Mouse (Mus musculus): Measurements from ENCODE around the gene Ptgfrn. TPM values are rescaled to one million over a fixed set of nuclear protein-coding genes. Genes with fewer than 3 reads are reported as not detected.

Ptgfrn gene
- total RNA-seq, 1 experiment: 52.3 TPM

GRCm38 (mm10) chr3:101131772-101132171, 21.7 kb upstream of the Ptgfrn start:
- H3K9me3 ChIP-seq (ENCODE audit: control insufficient read depth, insufficient read depth, low read depth, low read length): no peaks in the 10 kb centered on the region
- TF ChIP-seq MAFK (IDR thresholded peaks at IDR 0.05; ENCODE audit: insufficient read depth, low read depth, low read length): no peak
- no peak for TF ChIP-seq HCFC1 (IDR thresholded peaks at IDR 0.05; ENCODE audit: borderline replicate concordance, insufficient read depth, low read length)
- TF ChIP-seq ZC3H11A (IDR thresholded peaks at IDR 0.05; ENCODE audit: borderline replicate concordance, low read depth, low read length): no peak
- TF ChIP-seq ZNF384 (IDR thresholded peaks at IDR 0.05; ENCODE audit: low read depth, low read length): no peak
- TF ChIP-seq CHD2 (IDR thresholded peaks at IDR 0.05; ENCODE audit: low read depth, low read length): no peak
- in situ Hi-C loops (cut with MboI; ENCODE audit: low sequenced_read_pairs in 2 of 2, unreplicated experiment in 2 of 2): no loop called here
- no peak overlapping the region for H3K4me3 ChIP-seq (ENCODE audit: insufficient read depth in 1 of 2, low read depth in 1 of 2, low read length in 2 of 2, poor library complexity in 1 of 2, severe bottlenecking in 1 of 2)
- no peak overlapping the region for H3K27ac ChIP-seq (ENCODE audit: insufficient read depth, low read depth, low read length, poor library complexity, severe bottlenecking)
- DNase-seq (ENCODE audit: low read depth, low spot score): no peak
- H3K9ac ChIP-seq (ENCODE audit: insufficient read depth, low read depth, low read length, poor library complexity, severe bottlenecking): no peak overlapping the region
- H3K36me3 ChIP-seq (ENCODE audit: control insufficient read depth, insufficient read depth, low read length, poor library complexity, severe bottlenecking): no peaks in the 10 kb centered on the region
- H3K4me1 ChIP-seq (ENCODE audit: control insufficient read depth in 2 of 2, insufficient read depth in 2 of 2, low read length in 2 of 2, poor library complexity in 1 of 2): peaks cover 9 to 36% of the 10 kb centered on the region in 2 experiments

GRCm38 (mm10) chr3:101130526-101130925, 20.4 kb upstream of the Ptgfrn start:
- TF ChIP-seq ZC3H11A (IDR thresholded peaks at IDR 0.05; ENCODE audit: borderline replicate concordance, low read depth, low read length) (no peak), MAFK (IDR thresholded peaks at IDR 0.05; ENCODE audit: insufficient read depth, low read depth, low read length) (no peak), ZNF384 (IDR thresholded peaks at IDR 0.05; ENCODE audit: low read depth, low read length) (no peak), HCFC1 (IDR thresholded peaks at IDR 0.05; ENCODE audit: borderline replicate concordance, insufficient read depth, low read length) (no peak), CHD2 (IDR thresholded peaks at IDR 0.05; ENCODE audit: low read depth, low read length) (no peak)
- Histone ChIP-seq H3K4me1 (ENCODE audit: control insufficient read depth in 2 of 2, insufficient read depth in 2 of 2, low read length in 2 of 2, poor library complexity in 1 of 2) (peaks cover 7 to 31% of the 10 kb centered on the region in 2 experiments; a peak in 3 of 4 replicates), H3K9me3 (ENCODE audit: control insufficient read depth, insufficient read depth, low read depth, low read length) (no peaks in the 10 kb centered on the region), H3K27ac (ENCODE audit: insufficient read depth, low read depth, low read length, poor library complexity, severe bottlenecking) (peak overlapping the region; percentile 54; the same call in 1 of the 2 replicates), H3K9ac (ENCODE audit: insufficient read depth, low read depth, low read length, poor library complexity, severe bottlenecking) (peak overlapping the region; percentile 60), H3K4me3 (ENCODE audit: insufficient read depth in 1 of 2, low read depth in 1 of 2, low read length in 2 of 2, poor library complexity in 1 of 2, severe bottlenecking in 1 of 2) (peak overlapping the region; percentile 57 to 65), H3K36me3 (ENCODE audit: control insufficient read depth, insufficient read depth, low read length, poor library complexity, severe bottlenecking) (no peaks in the 10 kb centered on the region)
- no peak for DNase-seq (ENCODE audit: low read depth, low spot score)
- in situ Hi-C loops (cut with MboI; ENCODE audit: low sequenced_read_pairs in 2 of 2, unreplicated experiment in 2 of 2): no loop called here

- no peak overlapping the region for H3K9ac ChIP-seq (ENCODE audit: insufficient read depth, low read depth, low read length, poor library complexity, severe bottlenecking)
- H3K4me1 ChIP-seq (ENCODE audit: control insufficient read depth in 2 of 2, insufficient read depth in 2 of 2, low read length in 2 of 2, poor library complexity in 1 of 2): peaks cover 7 to 29% of the 10 kb centered on the region in 2 experiments; a peak in 3 of 4 replicates
- no peak overlapping the region; the same call in 1 of the 2 replicates for H3K27ac ChIP-seq (ENCODE audit: insufficient read depth, low read depth, low read length, poor library complexity, severe bottlenecking)
- no peak for TF ChIP-seq ZC3H11A (IDR thresholded peaks at IDR 0.05; ENCODE audit: borderline replicate concordance, low read depth, low read length)
- no peaks in the 10 kb centered on the region for H3K36me3 ChIP-seq (ENCODE audit: control insufficient read depth, insufficient read depth, low read length, poor library complexity, severe bottlenecking)
- no peak overlapping the region for H3K4me3 ChIP-seq (ENCODE audit: insufficient read depth in 1 of 2, low read depth in 1 of 2, low read length in 2 of 2, poor library complexity in 1 of 2, severe bottlenecking in 1 of 2)
- no peak for DNase-seq (ENCODE audit: low read depth, low spot score)
- in situ Hi-C loops (cut with MboI; ENCODE audit: low sequenced_read_pairs in 2 of 2, unreplicated experiment in 2 of 2): no loop called here
- no peaks in the 10 kb centered on the region for H3K9me3 ChIP-seq (ENCODE audit: control insufficient read depth, insufficient read depth, low read depth, low read length)
Measured at GRCm38 (mm10) chr3:101129620-101130019, 19.5 kb upstream of the Ptgfrn start.

GRCm38 (mm10) chr3:101129090-101129489, 19.0 kb upstream of the Ptgfrn start:
- Histone ChIP-seq H3K27ac (ENCODE audit: insufficient read depth, low read depth, low read length, poor library complexity, severe bottlenecking) (no peak overlapping the region), H3K9ac (ENCODE audit: insufficient read depth, low read depth, low read length, poor library complexity, severe bottlenecking) (no peak overlapping the region), H3K36me3 (ENCODE audit: control insufficient read depth, insufficient read depth, low read length, poor library complexity, severe bottlenecking) (no peaks in the 10 kb centered on the region), H3K4me1 (ENCODE audit: control insufficient read depth in 2 of 2, insufficient read depth in 2 of 2, low read length in 2 of 2, poor library complexity in 1 of 2) (peaks cover 7 to 26% of the 10 kb centered on the region in 2 experiments; a peak in 3 of 4 replicates), H3K9me3 (ENCODE audit: control insufficient read depth, insufficient read depth, low read depth, low read length) (no peaks in the 10 kb centered on the region), H3K4me3 (ENCODE audit: insufficient read depth in 1 of 2, low read depth in 1 of 2, low read length in 2 of 2, poor library complexity in 1 of 2, severe bottlenecking in 1 of 2) (no peak overlapping the region)
- in situ Hi-C loops (cut with MboI; ENCODE audit: low sequenced_read_pairs in 2 of 2, unreplicated experiment in 2 of 2): no loop called here
- TF ChIP-seq MAFK (IDR thresholded peaks at IDR 0.05; ENCODE audit: insufficient read depth, low read depth, low read length): no peak
- TF ChIP-seq ZC3H11A (IDR thresholded peaks at IDR 0.05; ENCODE audit: borderline replicate concordance, low read depth, low read length): no peak
- no peak for TF ChIP-seq ZNF384 (IDR thresholded peaks at IDR 0.05; ENCODE audit: low read depth, low read length)
- no peak for TF ChIP-seq HCFC1 (IDR thresholded peaks at IDR 0.05; ENCODE audit: borderline replicate concordance, insufficient read depth, low read length)
- no peak for TF ChIP-seq CHD2 (IDR thresholded peaks at IDR 0.05; ENCODE audit: low read depth, low read length)
- no peak for DNase-seq (ENCODE audit: low read depth, low spot score)

GRCm38 (mm10) chr3:101127766-101128165, 17.7 kb upstream of the Ptgfrn start:
- Histone ChIP-seq H3K27ac (ENCODE audit: insufficient read depth, low read depth, low read length, poor library complexity, severe bottlenecking) (no peak overlapping the region), H3K9ac (ENCODE audit: insufficient read depth, low read depth, low read length, poor library complexity, severe bottlenecking) (no peak overlapping the region), H3K4me1 (ENCODE audit: control insufficient read depth in 2 of 2, insufficient read depth in 2 of 2, low read length in 2 of 2, poor library complexity in 1 of 2) (peaks cover 7 to 21% of the 10 kb centered on the region in 2 experiments; a peak in 3 of 4 replicates), H3K9me3 (ENCODE audit: control insufficient read depth, insufficient read depth, low read depth, low read length) (no peaks in the 10 kb centered on the region), H3K4me3 (ENCODE audit: insufficient read depth in 1 of 2, low read depth in 1 of 2, low read length in 2 of 2, poor library complexity in 1 of 2, severe bottlenecking in 1 of 2) (no peak overlapping the region), H3K36me3 (ENCODE audit: control insufficient read depth, insufficient read depth, low read length, poor library complexity, severe bottlenecking) (no peaks in the 10 kb centered on the region)
- no peak for DNase-seq (ENCODE audit: low read depth, low spot score)
- in situ Hi-C loops (cut with MboI; ENCODE audit: low sequenced_read_pairs in 2 of 2, unreplicated experiment in 2 of 2): no loop called here
- TF ChIP-seq ZC3H11A (IDR thresholded peaks at IDR 0.05; ENCODE audit: borderline replicate concordance, low read depth, low read length) (no peak), CHD2 (IDR thresholded peaks at IDR 0.05; ENCODE audit: low read depth, low read length) (no peak), MAFK (IDR thresholded peaks at IDR 0.05; ENCODE audit: insufficient read depth, low read depth, low read length) (no peak), ZNF384 (IDR thresholded peaks at IDR 0.05; ENCODE audit: low read depth, low read length) (no peak), HCFC1 (IDR thresholded peaks at IDR 0.05; ENCODE audit: borderline replicate concordance, insufficient read depth, low read length) (no peak)

Data from ES-E14 (cell line).